Mouse (Mus musculus) naive thymus-derived CD4-positive, alpha-beta T cell, adult 2 months (primary cell): ENCODE data around the gene Pde11a.

Experiments used
- DNase-seq: peaks from one replicate; pipeline ENCODE4 v3.0.0-alpha.2; 2011; ENCODE audit warnings: low read depth

Pde11a gene

DNA sequence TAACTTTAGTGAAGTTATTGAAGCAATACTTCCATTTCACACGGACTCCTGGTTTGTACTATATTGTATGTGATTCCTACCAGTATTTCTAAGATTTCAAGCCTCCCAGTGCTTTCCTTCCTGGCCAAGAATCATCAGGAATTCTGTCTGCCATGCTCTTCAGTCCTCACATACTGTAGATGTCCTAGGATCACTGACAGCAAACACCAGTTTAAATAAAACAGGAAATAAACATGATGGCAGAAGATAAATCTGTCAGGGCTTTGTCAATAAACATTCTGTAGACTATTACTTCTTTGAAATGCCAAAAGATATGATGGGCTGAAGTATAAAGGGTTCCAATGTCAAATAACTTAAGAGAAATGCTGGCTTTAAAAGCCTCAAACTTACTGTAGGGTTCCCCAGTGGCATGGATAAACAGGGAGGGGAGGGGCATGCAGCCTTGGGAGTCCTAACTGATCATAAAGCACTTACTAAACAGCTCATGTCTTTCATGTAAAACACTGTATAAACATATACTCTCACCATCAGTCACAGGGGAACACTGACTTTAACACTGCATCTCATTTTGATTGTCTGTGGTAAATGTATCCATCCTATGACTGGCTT lies 285.6 kb downstream of the Pde11a start:
- DNase-seq, result no peak

DNA sequence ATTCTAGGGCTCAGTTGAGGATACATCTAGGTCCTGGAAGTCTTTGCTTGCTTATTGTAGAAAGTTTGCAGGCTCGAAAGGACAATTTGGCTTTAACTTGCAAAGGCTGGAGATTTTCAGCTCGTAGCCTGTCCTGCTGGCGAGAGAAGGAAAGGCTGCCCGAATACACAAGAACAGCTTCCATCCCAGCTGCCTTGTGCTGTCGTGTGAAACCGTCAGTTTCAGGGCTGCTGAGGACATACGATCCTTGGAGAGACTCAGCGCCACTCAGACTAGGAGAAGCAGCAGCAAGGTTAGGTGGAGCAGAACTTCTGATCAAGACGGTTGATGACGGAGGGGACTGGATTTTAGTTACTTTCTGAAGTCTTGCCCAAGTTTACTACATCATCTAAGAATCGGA lies 287.2 kb downstream of the Pde11a start:
- no peak for DNase-seq

- no peak for DNase-seq
Observed at GRCm38 (mm10) chr2:76050911-76051310, 287.7 kb downstream of the Pde11a start.

GRCm38 (mm10) chr2:76050092-76050491 lies 288.5 kb downstream of the Pde11a start:
- no peak for DNase-seq

GRCm38 (mm10) chr2:76049529-76049928 lies 289.0 kb downstream of the Pde11a start:
- no peak for DNase-seq

- no peak for DNase-seq
Observed at GRCm38 (mm10) chr2:76047740-76048139, 290.8 kb downstream of the Pde11a start.

- no peak for DNase-seq
Observed at GRCm38 (mm10) chr2:76042210-76042609, 296.4 kb downstream of the Pde11a start.

DNA sequence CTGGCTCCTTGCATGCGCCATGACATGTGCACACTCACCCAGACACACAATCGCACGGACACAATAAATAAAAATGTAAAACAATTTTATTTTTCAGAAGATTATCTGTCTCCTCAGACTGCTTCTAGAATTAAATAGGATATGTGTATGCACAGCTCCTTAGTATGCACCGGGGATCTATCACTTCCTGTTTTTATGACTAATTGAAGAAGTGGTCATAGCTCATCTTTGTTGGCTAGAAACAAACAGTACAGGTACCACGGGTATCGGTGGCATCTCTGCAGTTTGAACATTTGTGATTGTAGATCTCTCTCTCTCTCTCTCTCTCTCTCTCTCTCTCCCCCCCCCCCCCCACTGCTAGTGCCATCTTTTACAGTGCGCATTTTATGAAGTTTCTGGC lies 298.5 kb downstream of the Pde11a start:
- no peak for DNase-seq

DNA sequence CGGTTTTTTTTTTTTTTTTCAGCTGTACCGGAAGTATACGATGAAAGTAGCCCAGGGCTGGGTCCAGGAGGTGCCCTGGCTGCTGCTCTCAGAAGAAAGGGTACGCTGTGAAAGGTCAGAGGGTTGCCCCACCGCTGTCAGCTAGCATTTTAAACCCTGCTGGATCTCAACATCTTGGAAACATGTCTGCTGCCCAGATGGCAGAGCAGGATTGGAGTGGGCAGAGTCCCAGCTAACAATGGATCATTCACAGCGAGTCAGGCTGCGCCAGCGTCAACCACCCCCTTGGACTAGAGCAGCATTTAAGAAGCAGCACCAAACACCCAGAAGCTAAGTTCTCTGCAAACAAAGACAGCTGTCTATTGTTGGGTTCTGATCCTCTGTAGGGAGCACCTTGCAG lies 308.5 kb downstream of the Pde11a start:
- no peak for DNase-seq

DNA sequence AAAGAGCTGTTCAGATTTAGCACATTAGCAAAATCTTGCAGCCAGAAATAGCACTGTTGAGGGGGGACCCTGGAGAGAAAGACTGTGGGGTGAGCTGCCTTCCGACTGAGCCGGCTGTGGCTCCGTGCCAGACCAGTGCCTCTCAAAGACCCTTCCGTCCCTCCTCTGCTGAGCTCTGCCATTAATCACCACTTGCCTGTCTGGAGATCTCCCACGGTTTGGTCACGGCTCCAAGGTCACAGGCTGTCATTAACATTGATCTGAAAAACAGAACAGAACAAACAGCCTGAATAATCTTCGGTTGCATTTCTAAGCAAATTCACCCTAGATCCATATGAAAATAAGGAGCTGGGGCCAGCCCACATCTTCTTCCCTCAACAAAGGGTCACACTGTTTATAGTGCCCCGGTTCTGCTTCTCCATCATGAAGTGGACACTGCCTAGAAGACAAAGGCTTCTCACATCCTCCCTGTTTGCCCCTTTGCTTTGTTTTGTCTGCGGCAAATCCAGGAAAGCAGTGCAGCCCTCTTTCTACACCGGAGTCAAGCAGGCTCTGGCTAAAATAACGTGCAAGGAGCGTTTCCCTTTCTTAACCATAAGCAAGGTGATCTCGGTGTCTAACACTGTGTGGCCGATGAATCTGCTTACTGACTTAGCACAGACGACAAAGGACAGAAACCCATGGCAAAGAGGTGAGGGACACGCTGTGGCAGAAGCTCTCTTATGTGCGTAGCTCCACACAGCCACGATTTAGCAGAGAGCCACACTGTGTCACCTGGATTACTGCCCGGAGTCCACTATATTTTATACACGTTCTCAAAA lies 309.3 kb downstream of the Pde11a start:
- no peak for DNase-seq

DNA sequence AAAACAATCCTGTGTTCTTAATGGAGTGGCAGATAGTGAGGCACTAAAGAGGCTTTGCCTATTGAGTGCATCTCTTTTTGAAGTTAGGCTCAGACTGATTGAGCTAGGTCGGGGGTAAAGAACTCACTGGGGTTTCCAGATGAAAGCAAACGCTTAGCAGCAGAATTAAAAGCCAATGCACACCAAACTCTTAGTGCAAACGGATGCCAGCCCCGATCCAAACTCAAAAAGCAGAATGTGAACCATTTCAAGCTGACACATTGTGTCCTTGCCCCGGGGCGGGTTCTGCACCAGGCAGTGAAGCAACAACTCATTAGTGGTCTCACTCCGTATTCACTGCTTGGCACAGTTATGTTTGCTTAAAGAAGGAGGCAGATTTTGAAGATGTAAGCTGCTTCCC lies 321.7 kb downstream of the Pde11a start:
- no peak for DNase-seq

DNA sequence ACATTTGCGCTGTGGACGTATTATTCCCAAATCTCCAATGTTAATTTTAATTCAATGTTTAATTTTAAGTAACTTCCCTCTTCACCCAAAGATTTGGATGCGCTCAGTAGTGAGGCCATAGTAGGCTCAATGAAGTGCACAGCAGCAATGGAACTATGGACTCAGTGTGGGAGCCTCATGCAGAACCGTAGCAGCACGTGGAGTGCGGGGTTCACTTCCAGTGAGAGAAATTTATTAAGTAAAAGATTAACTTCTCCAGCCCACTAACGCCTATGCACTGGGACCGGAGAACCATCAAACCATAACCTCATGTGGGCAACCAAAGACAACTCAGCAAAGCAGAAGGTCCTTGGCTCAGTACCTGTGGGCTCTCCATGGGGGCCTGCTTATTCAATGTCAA lies 322.4 kb downstream of the Pde11a start:
- no peak for DNase-seq

DNA sequence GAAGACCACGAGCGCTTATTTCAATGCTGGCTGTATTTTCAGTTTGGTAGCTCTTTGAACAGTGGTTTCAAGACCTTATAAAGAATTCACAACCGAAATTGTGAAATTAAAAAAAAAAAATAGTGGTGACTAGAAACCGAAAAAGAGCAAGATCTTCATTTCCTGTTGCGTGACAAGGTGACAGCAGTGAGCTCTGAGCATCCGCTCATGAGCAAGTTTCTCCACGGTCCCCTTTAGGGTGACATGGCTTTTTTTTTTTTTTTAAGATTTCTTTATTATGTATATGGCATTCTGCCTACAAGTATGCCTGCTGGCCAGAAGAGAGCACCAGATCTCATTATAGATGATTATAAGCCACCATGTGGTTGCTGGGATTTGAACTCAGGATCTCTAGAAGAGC lies 323.1 kb downstream of the Pde11a start:
- no peak for DNase-seq

GRCm38 (mm10) chr2:76014659-76015058 lies 323.9 kb downstream of the Pde11a start:
- no peak for DNase-seq

GRCm38 (mm10) chr2:76006194-76006593 lies 332.4 kb downstream of the Pde11a start:
- DNase-seq, result no peak

GRCm38 (mm10) chr2:76002899-76003298 lies 335.7 kb downstream of the Pde11a start:
- DNase-seq, result no peak

- peak; percentile 74 for DNase-seq
Observed at GRCm38 (mm10) chr2:76001392-76001791, 337.2 kb downstream of the Pde11a start.

- DNase-seq, result no peak
Observed at GRCm38 (mm10) chr2:75999636-76000035, 338.9 kb downstream of the Pde11a start.

GRCm38 (mm10) chr2:75998692-75999091 lies 339.9 kb downstream of the Pde11a start:
- no peak for DNase-seq

GRCm38 (mm10) chr2:75997726-75998125 lies 340.8 kb downstream of the Pde11a start:
- no peak for DNase-seq

DNA sequence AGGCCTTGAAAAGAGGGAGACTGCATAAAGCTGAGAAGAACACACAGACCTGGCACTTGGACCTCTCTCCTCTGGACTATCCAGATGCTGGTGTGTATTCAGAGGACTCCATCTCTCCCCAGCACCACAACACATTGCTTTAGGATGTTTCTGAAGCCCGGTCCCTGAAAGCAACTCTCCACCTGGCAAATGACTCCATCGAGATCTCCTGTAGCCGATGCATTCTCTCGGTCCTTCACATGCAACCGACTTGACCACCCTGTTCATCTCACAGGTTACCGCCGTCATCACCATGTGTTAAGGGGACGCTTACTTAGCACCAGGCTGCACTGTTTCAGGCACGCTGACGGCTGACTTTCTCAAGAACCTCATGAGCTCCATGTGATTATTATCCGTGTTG lies 343.7 kb downstream of the Pde11a start:
- DNase-seq, result no peak

GRCm38 (mm10) chr2:75991581-75992205 lies 346.9 kb downstream of the Pde11a start:
- DNase-seq, result no peak

GRCm38 (mm10) chr2:75990885-75991539 lies 347.6 kb downstream of the Pde11a start:
- peak; percentile 79 for DNase-seq
